Mouse (Mus musculus) embryonic facial prominence, embryonic 14.5 days (tissue): ENCODE measurements around the gene Rpl29. TPM values are rescaled to one million over a fixed set of nuclear protein-coding genes. Genes with fewer than 3 reads are reported as not detected.

Source experiments
- ATAC-seq: fragments of 200-750 bp; cut with Nextera tagmentation; 2 replicates; pipeline ENCODE4 v1.8.0; 2017; ENCODE audit warnings: low read depth, moderate number of reproducible peaks, moderate TSS enrichment
- DNase-seq: peaks from one replicate; pipeline ENCODE4 v3.0.0-alpha.2; 2015; ENCODE audit warnings: low spot score
- H3K27ac ChIP-seq: fragments of 300-500 bp; sonication (generic); replicated peaks from 2 replicates; pipeline ENCODE4 v1.5.1; 2014; ENCODE audit warnings: low read depth, mild to moderate bottlenecking, low read length, moderate library complexity
- H3K27me3 ChIP-seq: fragments of 300-500 bp; sonication (generic); replicated peaks from 2 replicates; pipeline ENCODE4 v1.6.1; 2014; ENCODE audit warnings: low read length; ENCODE audit not compliant: control insufficient read depth, insufficient read depth
- H3K36me3 ChIP-seq: fragments of 300-500 bp; sonication (generic); 2 replicates; pipeline ENCODE4 v1.6.1; 2014; ENCODE audit warnings: low read length, mixed read lengths; ENCODE audit not compliant: control insufficient read depth, insufficient read depth
- H3K4me1 ChIP-seq: fragments of 300-500 bp; sonication (generic); 2 replicates; pipeline ENCODE4 v1.6.1; 2014; ENCODE audit warnings: antibody characterized with exemption, low read length; ENCODE audit not compliant: control insufficient read depth, insufficient read depth
- H3K4me2 ChIP-seq: fragments of 300-500 bp; sonication (generic); 2 replicates; pipeline ENCODE4 v1.6.1; 2014; ENCODE audit warnings: low read depth, mild to moderate bottlenecking, low read length, moderate library complexity, mixed read lengths
- H3K4me3 ChIP-seq: fragments of 300-500 bp; sonication (generic); 2 replicates; pipeline ENCODE4 v1.5.1; 2014; ENCODE audit warnings: low read depth, mild to moderate bottlenecking, low read length
- H3K9ac ChIP-seq: fragments of 300-500 bp; sonication (generic); 2 replicates; pipeline ENCODE4 v1.6.1; 2014; ENCODE audit warnings: low read depth, mild to moderate bottlenecking, low read length, moderate library complexity, mixed read lengths
- H3K9me3 ChIP-seq: fragments of 300-500 bp; sonication (generic); 2 replicates; pipeline ENCODE4 v1.6.1; 2016; ENCODE audit warnings: low read length; ENCODE audit not compliant: control insufficient read depth
- WGBS: fragments of 180-500 bp; shearing (Covaris S2); extraction: QIAGEN DNeasy Blood & Tissue Kit; methylation state at CpG from one replicate; pipeline ENCODE4 v1.1.7; 2014; 5-methylcytosine and 5-hydroxymethylcytosine counted together
- polyA plus RNA-seq: library from polyadenylated mRNA; unstranded; fragments of >200 nt; fragmentation: Nextera tagmentation; extraction: Ambion mirVana; gene quantifications from 2 replicates; pipeline ENCODE4 v1.2.1, GENCODE M21; 2014

The Rpl29 gene
- polyA plus RNA-seq, 1 experiment from 2014 or later, result 1,109 TPM

DNA sequence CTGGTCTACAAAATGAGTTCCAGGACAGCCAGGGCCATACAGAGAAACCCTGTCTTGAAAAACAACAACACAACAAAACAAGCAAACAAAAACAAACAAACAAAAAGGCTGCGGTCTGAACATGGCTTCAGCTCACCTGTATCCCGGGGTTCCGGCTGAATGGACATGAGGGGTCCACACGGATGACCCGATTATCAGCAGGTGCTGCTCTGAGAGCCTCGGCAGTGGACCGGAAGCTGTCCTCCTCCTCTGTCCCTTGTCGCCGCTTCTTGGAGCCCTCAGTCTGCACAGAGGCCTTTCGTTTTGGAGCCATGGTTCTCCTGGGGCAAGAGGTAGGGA lies 46.4 kb downstream of the Rpl29 start, which contains the start of gene Rrp9:
TSS of gene Rrp9 (plus strand) at position 301 of the 339 bp plus-strand sequence.
- ATAC-seq, result no peak
- no peaks in the 10 kb centered on the region for H3K9me3 ChIP-seq
- no peak for DNase-seq
- H3K9ac ChIP-seq, result peak within 1 kb of the TSS; percentile 39
- 0 out of 2 replicates have a peak, but pooled peaks cover 10% of the 10 kb centered on the region for H3K36me3 ChIP-seq
- H3K27me3 ChIP-seq, result no peaks in the 10 kb centered on the region
- H3K4me2 ChIP-seq, result peak within 1 kb of the TSS; percentile 92
- peak within 1 kb of the TSS; percentile 76 for H3K27ac ChIP-seq
- H3K4me1 ChIP-seq, result peaks cover 10% of the 10 kb centered on the region
- peak within 1 kb of the TSS; percentile 74 for H3K4me3 ChIP-seq
- 86% methylated on average over 10 of the region's 10 CpGs for WGBS

DNA sequence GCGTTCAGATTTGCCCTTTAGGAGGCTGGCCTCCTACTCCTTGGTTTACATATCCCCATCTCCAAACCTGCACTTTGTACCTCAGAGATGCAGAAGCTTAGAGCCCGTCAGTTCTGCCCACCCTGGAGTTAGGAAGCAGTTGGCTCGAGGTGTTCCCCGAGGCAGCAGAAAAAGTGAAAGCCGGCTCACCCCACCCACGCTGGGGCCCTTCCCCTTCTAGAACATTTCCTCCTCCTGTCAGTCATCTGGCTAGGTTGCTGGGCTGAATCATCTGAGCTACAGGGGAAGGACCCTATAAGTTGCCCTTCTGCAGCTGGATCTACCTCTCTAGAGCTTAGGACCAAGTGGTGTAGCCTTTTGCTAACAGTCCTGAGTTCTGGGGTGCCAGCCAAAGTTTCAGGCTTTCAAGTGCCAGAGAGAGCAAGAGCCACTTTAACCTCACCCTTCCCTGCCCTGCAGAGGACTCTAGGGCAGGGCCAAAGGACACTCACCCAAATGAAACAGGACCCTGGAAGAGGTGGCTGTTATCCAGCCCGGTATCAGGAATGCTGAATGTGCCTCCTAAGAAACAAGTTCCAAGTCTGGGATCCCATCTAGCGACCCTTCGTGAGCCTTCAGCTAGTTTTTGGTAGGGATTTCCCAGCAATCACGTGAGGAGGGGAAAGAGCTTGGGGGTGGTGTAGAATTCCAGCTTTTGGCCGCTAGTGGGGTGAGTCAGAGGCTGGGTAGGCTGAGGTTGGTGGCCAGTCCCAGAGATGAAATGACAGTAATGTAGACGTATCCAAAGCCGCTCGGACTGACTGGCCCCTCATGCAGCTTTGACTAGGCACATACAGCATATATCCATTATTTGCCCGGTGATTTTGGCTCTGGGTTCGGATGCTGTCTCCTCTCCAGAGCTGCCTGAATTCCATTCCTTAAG lies 47.0 kb downstream of the Rpl29 start:
- peak overlapping the region; percentile 39 for H3K9ac ChIP-seq
- H3K27me3 ChIP-seq, result no peaks in the 10 kb centered on the region
- DNase-seq (peak; percentile 77), ATAC-seq (peak; percentile 42)
- H3K4me2 ChIP-seq, result peak overlapping the region; percentile 92
- 0 out of 2 replicates have a peak, but pooled peaks cover 16% of the 10 kb centered on the region for H3K36me3 ChIP-seq
- H3K4me3 ChIP-seq, result peak overlapping the region; percentile 74
- H3K27ac ChIP-seq, result peak overlapping the region; percentile 76
- H3K9me3 ChIP-seq, result no peaks in the 10 kb centered on the region
- WGBS, result 21% methylated on average over 16 of the region's 16 CpGs
- peaks cover 10% of the 10 kb centered on the region for H3K4me1 ChIP-seq

DNA sequence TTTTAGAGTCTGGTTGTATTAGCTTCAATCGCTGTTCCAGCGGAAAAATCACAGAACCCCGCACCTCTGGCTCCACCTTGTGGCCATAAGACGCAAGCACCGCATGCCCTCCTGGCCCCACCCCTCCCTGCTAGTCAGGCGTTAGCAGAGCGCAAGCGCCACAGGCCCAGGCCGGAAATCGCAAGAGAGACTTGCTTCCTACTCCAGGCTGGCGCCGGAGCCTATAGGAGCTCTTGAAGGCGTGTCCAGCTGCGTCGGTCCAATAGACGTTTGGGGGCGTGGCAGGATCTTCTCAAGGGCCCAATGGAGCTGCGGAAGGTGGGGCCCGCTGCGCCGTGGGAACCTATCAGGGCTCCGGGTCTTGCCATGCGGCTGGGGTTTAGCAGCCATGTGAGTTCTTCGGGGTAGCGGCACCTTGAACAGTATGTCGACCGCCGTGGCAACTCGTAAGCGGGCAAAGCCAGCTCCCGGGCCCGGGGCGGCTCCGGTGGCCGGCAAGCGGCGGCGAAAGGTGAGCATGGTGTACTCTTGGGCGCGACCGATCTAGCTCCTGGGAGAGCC lies 47.8 kb downstream of the Rpl29 start, which contains the start of gene Parp3:
TSS of gene Parp3 (minus strand) at position 26 of the 561 bp plus-strand sequence.
- WGBS, result under 1% methylated on average over 38 of the region's 41 CpGs
- ATAC-seq (peak; percentile 98), DNase-seq (peak; percentile 100)
- peaks cover 8% of the 10 kb centered on the region for H3K4me1 ChIP-seq
- peak within 1 kb of the TSS; percentile 74 for H3K4me3 ChIP-seq
- peaks cover 23% of the 10 kb centered on the region; the same call in 1 of the 2 replicates for H3K36me3 ChIP-seq
- H3K4me2 ChIP-seq, result peak within 1 kb of the TSS; percentile 92
- H3K27me3 ChIP-seq, result no peaks in the 10 kb centered on the region
- H3K9ac ChIP-seq, result peak within 1 kb of the TSS; percentile 72
- no peaks in the 10 kb centered on the region for H3K9me3 ChIP-seq
- peak within 1 kb of the TSS; percentile 76 for H3K27ac ChIP-seq

DNA sequence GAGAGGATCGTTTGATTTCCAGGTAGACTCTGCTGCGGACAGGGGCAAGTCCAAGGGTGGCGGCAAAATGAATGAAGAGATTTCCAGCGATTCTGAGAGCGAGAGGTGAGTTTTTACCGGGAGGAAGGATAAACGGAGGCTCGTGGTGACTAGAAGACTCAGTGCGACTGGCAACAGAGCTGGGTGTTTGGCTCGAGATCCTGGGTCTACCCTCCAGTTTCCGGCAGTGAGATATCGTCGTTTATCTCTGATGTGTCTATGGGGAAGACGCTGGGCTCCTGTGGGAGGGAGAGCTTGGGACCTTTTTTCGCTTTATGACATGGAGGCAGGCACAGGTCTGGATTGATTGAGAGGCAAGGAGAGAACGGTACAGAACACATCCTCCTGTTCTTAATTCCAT lies 48.4 kb downstream of the Rpl29 start:
- no peaks in the 10 kb centered on the region for H3K27me3 ChIP-seq
- WGBS, result 3% methylated on average over 16 of the region's 16 CpGs

DNA sequence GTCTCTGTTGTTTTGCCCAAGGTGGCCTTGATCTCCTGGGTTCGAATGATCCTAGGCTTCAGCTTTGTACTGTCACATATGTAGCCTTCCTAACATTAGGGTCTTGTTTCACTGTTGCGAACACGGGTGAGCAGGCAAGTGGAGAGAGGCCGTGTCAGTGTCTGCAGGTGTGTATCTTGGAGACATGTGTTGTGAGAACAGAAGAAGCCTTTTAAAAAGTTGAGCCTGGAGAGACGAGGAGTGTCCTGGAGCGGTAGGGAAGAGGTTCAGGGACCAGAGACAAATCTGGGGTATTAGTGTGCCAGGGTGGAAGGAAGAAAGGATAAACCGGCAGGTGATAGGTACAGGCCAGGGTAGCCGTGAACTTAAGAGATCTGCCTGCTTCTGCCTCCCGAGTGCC lies 48.8 kb downstream of the Rpl29 start:
- 75% methylated on average over 9 of the region's 9 CpGs for WGBS
- Histone ChIP-seq H3K9ac (peak overlapping the region; percentile 72), H3K4me2 (peak overlapping the region; percentile 92)

More for the DNA sequence above, 48.4 kb downstream of the Rpl29 start:
- Histone ChIP-seq H3K4me3 (peak overlapping the region; percentile 74), H3K4me2 (peak overlapping the region; percentile 92), H3K27ac (no peak overlapping the region), H3K9ac (peak overlapping the region; percentile 72), H3K4me1 (peaks cover 5% of the 10 kb centered on the region), H3K36me3 (peaks cover 26% of the 10 kb centered on the region), H3K9me3 (no peaks in the 10 kb centered on the region)
- ATAC-seq (no peak), DNase-seq (no peak)

DNA sequence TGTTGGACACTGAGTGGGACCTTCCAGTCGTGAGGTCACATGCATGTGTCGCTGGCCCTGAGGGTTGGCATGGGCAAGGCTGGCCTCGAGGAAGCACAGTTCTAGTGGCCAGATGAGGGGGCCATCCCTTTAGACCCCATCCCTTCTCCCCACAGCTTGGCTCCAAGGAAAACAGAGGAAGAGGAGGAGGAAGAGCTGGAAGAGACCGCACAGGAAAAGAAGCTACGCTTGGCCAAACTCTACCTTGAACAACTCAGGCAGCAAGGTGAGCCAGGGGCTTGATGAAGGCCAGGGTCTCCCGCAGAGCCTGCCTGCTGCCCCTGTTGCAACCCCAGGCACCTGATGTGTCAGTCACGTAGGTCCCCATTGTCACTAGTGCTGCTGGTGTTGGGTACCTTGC lies 51.3 kb downstream of the Rpl29 start:
- ATAC-seq (no peak), DNase-seq (no peak)
- 92% methylated on average over 7 of the region's 7 CpGs for WGBS
- Histone ChIP-seq H3K36me3 (peaks cover 54% of the 10 kb centered on the region), H3K4me3 (no peak overlapping the region), H3K4me1 (peaks cover 5% of the 10 kb centered on the region), H3K4me2 (no peak overlapping the region), H3K27ac (no peak overlapping the region), H3K9ac (no peak overlapping the region), H3K27me3 (no peaks in the 10 kb centered on the region), H3K9me3 (no peaks in the 10 kb centered on the region)

More for the DNA sequence above, 48.8 kb downstream of the Rpl29 start:
- Histone ChIP-seq H3K4me3 (peak overlapping the region; percentile 74), H3K9me3 (no peaks in the 10 kb centered on the region), H3K27me3 (no peaks in the 10 kb centered on the region), H3K4me1 (peaks cover 5% of the 10 kb centered on the region), H3K36me3 (peaks cover 30% of the 10 kb centered on the region), H3K27ac (no peak overlapping the region)
- ATAC-seq (no peak), DNase-seq (no peak)

DNA sequence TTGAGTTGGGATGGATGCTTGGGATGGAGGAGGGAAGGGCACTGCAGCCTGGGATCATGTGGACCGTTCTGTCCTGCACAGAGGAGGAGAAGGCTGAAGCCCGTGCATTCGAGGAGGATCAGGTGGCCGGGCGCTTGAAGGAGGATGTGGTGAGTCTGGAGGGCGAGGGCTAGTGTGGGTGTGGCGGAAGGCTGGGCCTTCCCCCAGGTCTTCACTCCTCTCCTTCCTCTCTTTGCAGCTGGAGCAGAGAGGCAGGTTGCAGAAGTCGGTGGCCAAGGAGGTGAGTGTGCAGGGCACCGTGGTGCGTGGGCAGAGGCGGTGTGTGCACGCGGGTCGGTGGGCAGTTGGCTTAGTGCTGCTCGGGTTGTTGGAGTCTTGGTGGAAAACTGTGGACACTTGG lies 51.8 kb downstream of the Rpl29 start:
- Histone ChIP-seq H3K9me3 (no peaks in the 10 kb centered on the region), H3K4me1 (peaks cover 5% of the 10 kb centered on the region), H3K4me3 (no peak overlapping the region), H3K27me3 (no peaks in the 10 kb centered on the region), H3K27ac (no peak overlapping the region), H3K36me3 (peaks cover 60% of the 10 kb centered on the region), H3K4me2 (no peak overlapping the region), H3K9ac (no peak overlapping the region)
- WGBS, result 97% methylated on average over 15 of the region's 15 CpGs
- DNase-seq (no peak), ATAC-seq (no peak)
